Mouse (Mus musculus) hindbrain, embryonic 10.5 days (tissue): ENCODE results near the gene Ldlrap1. TPM values are rescaled to one million over a fixed set of nuclear protein-coding genes. Genes with fewer than 3 reads are reported as not detected.

Experiments used
- polyA plus RNA-seq: library from polyadenylated mRNA; unstranded; fragments of >200 nt; fragmentation: Nextera tagmentation; extraction: Ambion mirVana; gene quantifications from 2 replicates; pipeline ENCODE4 v1.2.1, GENCODE M21; 2016

Gene Ldlrap1
- polyA plus RNA-seq, 1 experiment from 2014 or later: 9.7 TPM

Other genes with a start within 250 kb of the Ldlrap1 start
- 115 and 125 TPM in 2 replicates for gene Mtfr1l, start 232.6 kb downstream of the Ldlrap1 start, polyA plus RNA-seq
- gene Selenon, start 215.9 kb downstream of the Ldlrap1 start, polyA plus RNA-seq: 8.6 and 10.3 TPM in 2 replicates
- gene Man1c1, start 63.7 kb downstream of the Ldlrap1 start, polyA plus RNA-seq: 3.7 and 4.1 TPM in 2 replicates
- 39.2 and 48.2 TPM in 2 replicates for gene Maco1, start 85.3 kb upstream of the Ldlrap1 start, polyA plus RNA-seq
- gene Rhd, start 96.5 kb upstream of the Ldlrap1 start, polyA plus RNA-seq: 11.2 and 12.5 TPM in 2 replicates
- gene Tmem50a, start 147.0 kb upstream of the Ldlrap1 start, polyA plus RNA-seq: 132 and 149 TPM in 2 replicates
- 335 and 382 TPM in 2 replicates for gene Rsrp1, start 155.6 kb upstream of the Ldlrap1 start, polyA plus RNA-seq
- 67.6 and 75.2 TPM in 2 replicates for gene Syf2, start 162.9 kb upstream of the Ldlrap1 start, polyA plus RNA-seq